Mouse (Mus musculus) neural tube, embryonic 15.5 days (tissue): ENCODE data around the gene Atraid. TPM values are rescaled to one million over a fixed set of nuclear protein-coding genes. Genes with fewer than 3 reads are reported as not detected.

Experiments
- ATAC-seq: fragments of 200-750 bp; cut with Nextera tagmentation; 2 replicates; pipeline ENCODE4 v1.8.0; 2017; ENCODE audit warnings: mild to moderate bottlenecking, moderate TSS enrichment, moderate library complexity; ENCODE audit not compliant: low FRiP score
- H3K27ac ChIP-seq: fragments of 300-500 bp; sonication (generic); replicated peaks from 2 replicates; pipeline ENCODE4 v1.5.1; 2015; ENCODE audit warnings: mild to moderate bottlenecking, inconsistent platforms
- H3K27me3 ChIP-seq: fragments of 300-500 bp; sonication (generic); replicated peaks from 2 replicates; pipeline ENCODE4 v1.6.1; 2015; ENCODE audit warnings: inconsistent platforms
- H3K36me3 ChIP-seq: fragments of 300-500 bp; sonication (generic); 2 replicates; pipeline ENCODE4 v1.6.1; 2015; ENCODE audit warnings: inconsistent platforms
- H3K4me1 ChIP-seq: fragments of 300-500 bp; sonication (generic); 2 replicates; pipeline ENCODE4 v1.6.1; 2015; ENCODE audit warnings: inconsistent platforms
- H3K4me2 ChIP-seq: fragments of 300-500 bp; sonication (generic); 2 replicates; pipeline ENCODE4 v1.6.1; 2015; ENCODE audit warnings: inconsistent platforms, mild to moderate bottlenecking, moderate library complexity
- H3K4me3 ChIP-seq: fragments of 300-500 bp; sonication (generic); replicated peaks from 2 replicates; pipeline ENCODE4 v1.5.1; 2015; ENCODE audit warnings: mild to moderate bottlenecking, inconsistent platforms
- H3K9ac ChIP-seq: fragments of 300-500 bp; sonication (generic); replicated peaks from 2 replicates; pipeline ENCODE4 v1.6.1; 2015; ENCODE audit warnings: mild to moderate bottlenecking, inconsistent platforms
- H3K9me3 ChIP-seq: fragments of 300-500 bp; sonication (generic); replicated peaks from 2 replicates; pipeline ENCODE4 v1.6.1; 2016; ENCODE audit warnings: inconsistent platforms
- WGBS: fragments of 180-500 bp; shearing (Covaris S2); methylation state at CpG from one replicate; pipeline ENCODE4 v1.1.7; 2015; ENCODE audit warnings: mixed read lengths; 5-methylcytosine and 5-hydroxymethylcytosine counted together
- polyA plus RNA-seq: library from polyadenylated mRNA; unstranded; fragments of >200 nt; fragmentation: Nextera tagmentation; extraction: Ambion mirVana; gene quantifications from 2 replicates; pipeline ENCODE4 v1.2.1, GENCODE M21; 2015

Gene Atraid
- polyA plus RNA-seq, 1 experiment from 2014 or later = 179 TPM

GRCm38 (mm10) chr5:31083949-31084348 is 35.8 kb downstream of the Atraid start:
- H3K4me3 ChIP-seq = no peak overlapping the region
- H3K9ac ChIP-seq = no peak overlapping the region
- no peaks in the 10 kb centered on the region for H3K9me3 ChIP-seq
- no peak overlapping the region for H3K4me2 ChIP-seq
- ATAC-seq = peak; percentile 56
- H3K4me1 ChIP-seq = peaks cover 22% of the 10 kb centered on the region
- peak overlapping the region; percentile 58; the same call in 1 of the 2 replicates for H3K27ac ChIP-seq
- 6% methylated on average over 8 of the region's 8 CpGs for WGBS
- H3K27me3 ChIP-seq = peaks cover 7% of the 10 kb centered on the region
- peaks cover 2% of the 10 kb centered on the region; the same call in 1 of the 2 replicates for H3K36me3 ChIP-seq

DNA sequence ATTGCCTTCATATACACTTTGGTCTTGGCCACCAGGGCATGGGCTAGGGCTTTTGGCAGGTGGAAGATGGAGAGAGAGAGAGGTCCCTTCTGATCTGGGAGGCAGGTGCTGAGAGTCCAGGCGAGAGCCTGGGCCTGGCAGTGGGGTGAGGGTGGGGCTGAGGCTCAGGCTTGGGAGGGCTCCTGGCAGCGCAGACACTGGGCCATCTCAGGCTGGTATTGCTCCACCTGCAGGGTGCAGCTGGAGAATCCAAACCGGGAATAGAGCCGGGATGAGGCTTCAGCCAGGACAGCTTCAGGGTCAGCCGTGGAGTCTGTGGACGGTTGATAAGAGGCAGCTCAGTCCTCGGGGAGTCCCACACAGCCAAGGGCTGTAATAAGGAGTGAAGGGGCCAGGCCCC is 38.5 kb downstream of the Atraid start:
- Histone ChIP-seq H3K9ac (no peak overlapping the region), H3K27ac (no peak overlapping the region)

GRCm38 (mm10) chr5:31087131-31087530 is 39.0 kb downstream of the Atraid start:
- Histone ChIP-seq H3K4me1 (peaks cover 35% of the 10 kb centered on the region), H3K9ac (no peak overlapping the region), H3K27me3 (peaks cover 36% of the 10 kb centered on the region), H3K9me3 (no peaks in the 10 kb centered on the region), H3K36me3 (no peaks in the 10 kb centered on the region), H3K4me3 (no peak overlapping the region), H3K27ac (no peak overlapping the region), H3K4me2 (no peak overlapping the region)
- WGBS = 80% methylated on average over 2 of the region's 2 CpGs
- ATAC-seq = no peak

More for the DNA sequence above, 38.5 kb downstream of the Atraid start:
- H3K9me3 ChIP-seq = no peaks in the 10 kb centered on the region
- H3K4me2 ChIP-seq = no peak overlapping the region
- peaks cover 29% of the 10 kb centered on the region for H3K4me1 ChIP-seq
- ATAC-seq = no peak
- no peaks in the 10 kb centered on the region for H3K36me3 ChIP-seq
- H3K27me3 ChIP-seq = peaks cover 31% of the 10 kb centered on the region
- 26% methylated on average over 7 of the region's 7 CpGs for WGBS
- H3K4me3 ChIP-seq = no peak overlapping the region

DNA sequence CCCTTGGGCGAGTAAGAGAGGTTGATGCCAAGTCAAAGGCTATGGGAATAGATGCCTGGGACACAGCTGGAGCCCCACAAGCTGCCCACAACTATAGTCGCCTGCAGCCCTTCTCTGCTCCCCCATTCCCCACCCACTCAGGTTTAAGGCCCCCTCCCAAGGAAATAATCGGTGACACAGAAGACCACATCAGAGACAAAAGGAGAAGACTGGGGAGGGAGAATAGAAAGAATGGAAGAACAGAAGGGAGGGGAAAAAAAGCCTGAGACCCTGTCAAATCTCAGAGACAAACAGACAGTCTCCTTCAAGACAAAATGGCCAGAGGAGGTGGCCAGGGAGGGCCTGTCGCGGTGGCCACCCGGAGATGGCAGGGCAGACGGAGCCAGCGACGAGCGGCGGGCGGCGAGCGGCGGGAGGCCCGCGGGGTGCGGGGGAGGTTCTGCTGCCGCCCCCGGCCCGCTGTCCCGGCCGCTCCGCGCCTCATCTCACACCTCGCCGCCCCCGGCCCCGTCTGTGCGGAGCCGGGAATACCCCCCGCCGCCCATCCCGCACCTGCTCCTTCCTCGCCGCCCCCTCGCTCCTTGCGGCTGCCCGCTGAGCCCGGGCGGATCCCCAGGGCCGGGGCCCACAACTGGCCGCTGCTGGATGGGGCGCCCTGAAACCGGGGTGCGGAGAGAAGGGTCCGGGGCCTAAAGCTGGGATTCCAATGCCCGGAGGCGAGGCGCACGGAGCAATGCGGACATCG is 44.3 kb downstream of the Atraid start:
- peaks cover 75% of the 10 kb centered on the region for H3K27me3 ChIP-seq
- peak overlapping the region; percentile 53 for H3K4me3 ChIP-seq
- peak overlapping the region; percentile 68 for H3K4me2 ChIP-seq
- peak overlapping the region; percentile 70 for H3K9ac ChIP-seq
- no peak for ATAC-seq
- WGBS = 3% methylated on average over 25 of the region's 53 CpGs
- H3K9me3 ChIP-seq = no peaks in the 10 kb centered on the region
- H3K4me1 ChIP-seq = peaks cover 54% of the 10 kb centered on the region
- H3K36me3 ChIP-seq = no peaks in the 10 kb centered on the region
- H3K27ac ChIP-seq = peak overlapping the region; percentile 61

DNA sequence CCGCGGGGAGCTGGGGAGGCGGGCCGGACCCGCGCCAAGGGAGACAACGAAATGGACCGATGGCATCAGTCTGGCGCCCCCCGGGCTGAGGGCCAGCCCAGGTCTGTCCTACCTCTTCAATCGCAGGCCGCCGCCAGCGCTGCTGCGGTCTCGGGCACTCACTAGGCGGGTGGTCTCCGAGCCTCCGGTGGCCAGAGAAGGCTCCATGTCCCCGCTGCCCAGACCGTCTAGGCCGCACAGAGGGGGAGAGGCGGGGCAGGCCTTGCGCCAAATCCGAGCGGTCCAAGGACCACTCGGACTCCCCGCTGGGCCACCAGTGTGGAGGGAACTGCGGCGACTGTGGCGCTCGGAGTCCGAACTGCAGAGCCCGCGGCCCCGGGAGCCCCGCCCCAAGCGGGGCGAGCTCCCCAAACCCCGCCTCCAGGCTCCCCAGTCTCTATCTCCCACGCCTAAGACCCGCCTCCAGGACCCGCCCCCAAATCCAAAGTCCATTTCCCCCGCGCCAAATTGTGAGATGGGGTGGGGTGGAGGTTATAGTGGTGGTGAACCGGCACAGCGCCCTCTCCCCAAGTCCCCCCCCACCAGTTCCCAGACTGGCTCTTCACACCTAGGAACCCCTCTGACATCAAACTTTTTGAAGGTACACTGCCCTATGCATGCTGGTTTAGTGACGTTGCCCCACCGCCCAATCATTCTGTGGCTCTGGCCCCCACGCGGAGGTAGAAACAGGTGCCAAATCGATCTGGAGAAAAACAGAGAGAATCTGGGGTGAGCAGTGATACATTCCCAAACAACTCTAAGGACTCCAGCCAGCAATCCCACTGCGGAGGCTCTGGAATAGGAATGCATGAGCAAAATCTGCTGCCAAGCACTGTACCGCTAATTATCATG is 45.3 kb downstream of the Atraid start:
- peaks cover 80% of the 10 kb centered on the region for H3K27me3 ChIP-seq
- peak overlapping the region; percentile 70 for H3K9ac ChIP-seq
- H3K4me1 ChIP-seq = peaks cover 54% of the 10 kb centered on the region
- H3K4me2 ChIP-seq = peak overlapping the region; percentile 68
- H3K9me3 ChIP-seq = no peaks in the 10 kb centered on the region
- no peaks in the 10 kb centered on the region for H3K36me3 ChIP-seq
- peak overlapping the region; percentile 61 for H3K27ac ChIP-seq
- H3K4me3 ChIP-seq = peak overlapping the region; percentile 53
- WGBS = under 1% methylated on average over 49 of the region's 54 CpGs
- peak; percentile 83 for ATAC-seq

DNA sequence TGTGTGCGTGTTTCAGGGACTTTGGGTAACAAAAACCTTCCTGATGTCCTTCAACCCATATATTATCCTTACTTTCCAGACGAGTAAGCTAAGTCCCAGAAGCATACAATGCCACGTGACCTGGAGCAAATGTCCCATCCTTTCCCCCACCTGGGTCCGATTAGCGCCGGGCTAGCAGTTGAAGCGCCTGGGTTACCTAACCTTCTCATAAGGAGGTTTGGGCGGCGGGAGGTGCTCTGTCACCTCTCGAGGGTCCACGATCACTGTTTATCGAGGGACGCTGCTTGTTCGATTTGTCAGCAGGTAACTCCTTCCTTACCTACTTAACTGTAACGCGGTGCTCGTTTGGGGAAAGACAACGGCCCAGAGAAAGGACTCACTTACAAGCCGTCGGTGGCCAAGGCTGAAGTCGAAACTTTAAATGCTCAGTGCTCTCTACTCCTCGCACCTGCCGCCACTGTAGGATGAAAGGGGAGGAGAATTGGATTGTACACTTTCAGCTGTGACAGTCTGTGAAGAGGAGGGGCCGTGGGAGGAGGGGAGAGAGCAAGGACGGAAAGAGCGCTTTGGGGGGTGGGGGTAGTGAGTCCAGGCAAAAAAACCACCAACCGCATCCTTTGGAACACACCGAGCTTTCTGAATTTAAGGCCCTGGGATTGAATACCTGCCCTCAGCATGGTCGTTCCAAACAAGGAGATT is 46.1 kb downstream of the Atraid start:
- Histone ChIP-seq H3K27ac (no peak overlapping the region), H3K36me3 (no peaks in the 10 kb centered on the region), H3K9ac (no peak overlapping the region), H3K4me2 (peak overlapping the region; percentile 68), H3K27me3 (peaks cover 81% of the 10 kb centered on the region), H3K9me3 (no peaks in the 10 kb centered on the region), H3K4me3 (peak overlapping the region; percentile 53), H3K4me1 (peaks cover 54% of the 10 kb centered on the region)
- no peak for ATAC-seq
- 1% methylated on average over 29 of the region's 29 CpGs for WGBS

GRCm38 (mm10) chr5:31094799-31095691 is 46.9 kb downstream of the Atraid start:
- peaks cover 54% of the 10 kb centered on the region for H3K4me1 ChIP-seq
- H3K27me3 ChIP-seq = peaks cover 73% of the 10 kb centered on the region
- peak overlapping the region; percentile 68 for H3K4me2 ChIP-seq
- under 1% methylated on average over 59 of the region's 59 CpGs for WGBS
- H3K9me3 ChIP-seq = no peaks in the 10 kb centered on the region
- H3K9ac ChIP-seq = 0 out of 2 replicates have a peak overlapping the region, but pooled peaks have one; percentile 30
- ATAC-seq = no peak
- no peak overlapping the region for H3K27ac ChIP-seq
- no peaks in the 10 kb centered on the region for H3K36me3 ChIP-seq
- H3K4me3 ChIP-seq = peak overlapping the region; percentile 53

GRCm38 (mm10) chr5:31095711-31096480 is 47.8 kb downstream of the Atraid start:
- Histone ChIP-seq H3K4me2 (peak overlapping the region; percentile 68), H3K4me3 (peak overlapping the region; percentile 53), H3K27ac (no peak overlapping the region), H3K27me3 (peaks cover 65% of the 10 kb centered on the region), H3K36me3 (no peaks in the 10 kb centered on the region), H3K9me3 (no peaks in the 10 kb centered on the region), H3K4me1 (peaks cover 51% of the 10 kb centered on the region), H3K9ac (no peak overlapping the region)
- ATAC-seq = no peak
- WGBS = 20% methylated on average over 11 of the region's 11 CpGs
